7 mouse cellular contexts compared by ENCODE assay signal in genomic region chr7:48749298-48750163, GRCm38 (mm10). TPM values are rescaled to one million over a fixed set of nuclear protein-coding genes. Genes with fewer than 3 reads are reported as not detected.
DNase-seq lines count a peak whose midpoint lies in the region; ATAC-seq and TF ChIP-seq lines count a peak whose summit lies in the region.

No protein-coding gene starts in this region.

- peaks cover 3% of the 10 kb centered on the region; the same call in 1 of the 2 replicates for H3K4me1 ChIP-seq in intestine, postnatal 0 days (replicated peaks; ENCODE audit: control insufficient read depth, insufficient read depth, low read length)
- peaks cover 4% of the 10 kb centered on the region; the same call in 1 of the 2 replicates for H3K4me1 ChIP-seq in midbrain, embryonic 12.5 days
- H3K4me1 ChIP-seq in small intestine, adult 2 months (ENCODE audit: control insufficient read depth, insufficient read depth, insufficient read length, low read length): peaks cover 16% of the 10 kb centered on the region; the same call in 1 of the 2 replicates

- H3K27ac ChIP-seq in intestine, postnatal 0 days (ENCODE audit: low read depth, low read length): peak overlapping the region; percentile 81
- peak overlapping the region; percentile 63 for H3K27ac ChIP-seq in midbrain, embryonic 12.5 days (replicated peaks)
- H3K27ac ChIP-seq in small intestine, adult 2 months (ENCODE audit: insufficient read depth, low read depth, low read length): peak overlapping the region; percentile 96

- under 1% methylated on average over 24 of the region's 24 CpGs for WGBS in intestine, postnatal 0 days
- under 1% methylated on average over 24 of the region's 24 CpGs for WGBS in midbrain, embryonic 12.5 days
- under 1% methylated on average over 24 of the region's 24 CpGs for WGBS in small intestine, adult 2 months

- no peak for TF ChIP-seq POLR2A in small intestine, adult 2 months (IDR thresholded peaks at IDR 0.05; ENCODE audit: low read depth, low read length)

- H3K27me3 ChIP-seq in intestine, postnatal 0 days (replicated peaks; ENCODE audit: control insufficient read depth, insufficient read depth, low read length): no peaks in the 10 kb centered on the region
- H3K27me3 ChIP-seq in midbrain, embryonic 12.5 days: peaks cover 10% of the 10 kb centered on the region
- no peaks in the 10 kb centered on the region for H3K27me3 ChIP-seq in small intestine, adult 2 months (ENCODE audit: control insufficient read depth, insufficient read depth, low read length)

- intact Hi-C loops in left cerebral cortex, postnatal 4 days (cut with DNase I): loop anchor here (5.0 kb wide), 2 partner anchors 128 to 373 kb away; no protein-coding TSS in a partner anchor

- H3K4me2 ChIP-seq in intestine, postnatal 0 days (replicated peaks; ENCODE audit: low read depth): peak overlapping the region; percentile 83
- H3K4me2 ChIP-seq in midbrain, embryonic 12.5 days (replicated peaks): peak overlapping the region; percentile 65

- peak overlapping the region; percentile 41 for H3K4me3 ChIP-seq in intestine, postnatal 0 days (ENCODE audit: low read depth, low read length)
- H3K4me3 ChIP-seq in midbrain, embryonic 12.5 days: peak overlapping the region; percentile 41
- peak overlapping the region; percentile 61 for H3K4me3 ChIP-seq in small intestine, adult 2 months (ENCODE audit: low read depth, low read length)

- peak overlapping the region; percentile 40; the same call in 1 of the 2 replicates for H3K9ac ChIP-seq in intestine, postnatal 0 days (ENCODE audit: low read depth, low read length)
- peak overlapping the region; percentile 49 for H3K9ac ChIP-seq in midbrain, embryonic 12.5 days (replicated peaks)

- peak; percentile 86 for TF ChIP-seq CTCF in intestine, postnatal 0 days (IDR thresholded peaks at IDR 0.05; ENCODE audit: low read depth)
- peak; percentile 80; the same call in 1 of the 2 replicates for TF ChIP-seq CTCF in small intestine, adult 2 months (IDR thresholded peaks at IDR 0.05; ENCODE audit: extremely low read depth, insufficient read length, insufficient replicate concordance, low read depth, low read length)

- no peaks in the 10 kb centered on the region for H3K36me3 ChIP-seq in intestine, postnatal 0 days (ENCODE audit: control insufficient read depth, insufficient read depth)
- no peaks in the 10 kb centered on the region for H3K36me3 ChIP-seq in midbrain, embryonic 12.5 days
- H3K36me3 ChIP-seq in small intestine, adult 2 months (ENCODE audit: control insufficient read depth, insufficient read depth, low read length): no peaks in the 10 kb centered on the region

- peak; percentile 77 for ATAC-seq in intestine, postnatal 0 days
- peak; percentile 90 for ATAC-seq in midbrain, embryonic 12.5 days (ENCODE audit: low FRiP score, low read depth)

- no peaks in the 10 kb centered on the region for H3K9me3 ChIP-seq in intestine, postnatal 0 days (ENCODE audit: control insufficient read depth)
- no peaks in the 10 kb centered on the region for H3K9me3 ChIP-seq in midbrain, embryonic 12.5 days

- DNase-seq in adrenal gland, postnatal 10 days: peak; percentile 87
- DNase-seq in embryo, embryonic 9.5 days (ENCODE audit: extremely low spot score): peak; percentile 86
- peak; percentile 56 for DNase-seq in gonadal fat pad, adult 2 months (ENCODE audit: low read depth)
- DNase-seq in left cerebral cortex, postnatal 4 days: peak; percentile 87

RNA-seq across cellular contexts. Expression of gene Zdhhc13, which starts 39.3 kb away (rescaled TPM):
- total RNA-seq in adrenal gland, postnatal 10 days (2021): 10 to 100 TPM in 1 of 2 experiments, 1 to 10 TPM in 1; 8.9 to 10.3 TPM
- 10.4 and 10.9 TPM in 2 replicates for polyA plus RNA-seq in gonadal fat pad, adult 2 months (2012; rRNA removed)
- 25.2 and 29.8 TPM in 2 replicates for polyA plus RNA-seq in intestine, postnatal 0 days (2015; fragmentation: Nextera tagmentation; extraction: Ambion mirVana)
- 10 to 100 TPM; 29.9 to 32.6 TPM for total RNA-seq in left cerebral cortex, postnatal 4 days (2021)
- polyA plus RNA-seq in midbrain, embryonic 12.5 days (2016; fragmentation: Nextera tagmentation; extraction: Ambion mirVana): 31.6 and 35.7 TPM in 2 replicates
- 3.6 and 6.8 TPM in 2 replicates for polyA plus RNA-seq in small intestine, adult 2 months (2012; rRNA removed)

Comparison
In these comparisons a context has a peak if more than half of its experiments do, and no peak if none do; other contexts are left out.
1. Peak in every context shown above with its lines: DNase-seq, ATAC-seq, H3K4me3 ChIP-seq and H3K27ac ChIP-seq.